ENCODE assay signal across 9 mouse cellular contexts in genomic region chr14:115467960-115468359, GRCm38 (mm10).
DNase-seq lines count a peak whose midpoint lies in the region; ATAC-seq and TF ChIP-seq lines count a peak whose summit lies in the region.
"Had no signal": no experiment of that assay in that cellular context is flagged by ENCODE, and none has a peak within 500 bp of the region (broad histone marks: within the 10 kb centered on the region; RNA-seq: fewer than 3 reads in every experiment).

No protein-coding gene starts in this region.

- no peaks in the 10 kb centered on the region for H3K36me3 ChIP-seq in kidney, adult 2 months (ENCODE audit: control insufficient read depth, insufficient read depth, low read length)
- H3K36me3 ChIP-seq in liver, embryonic 12.5 days: no peaks in the 10 kb centered on the region

- WGBS in kidney, adult 2 months: 51% methylated on average over 5 of the region's 5 CpGs
- WGBS in liver, embryonic 12.5 days (ENCODE audit: insufficient replicate concordance): 53% methylated on average over 5 of the region's 5 CpGs

- no peak for TF ChIP-seq CTCF in kidney, adult 2 months (conservative IDR thresholded peaks at IDR 0.05; ENCODE audit: insufficient read depth, insufficient read length, low read depth, low read length)

- no peaks in the 10 kb centered on the region for H3K4me1 ChIP-seq in kidney, adult 2 months (ENCODE audit: control insufficient read depth, insufficient read depth, low read length)
- no peaks in the 10 kb centered on the region for H3K4me1 ChIP-seq in liver, embryonic 12.5 days

- TF ChIP-seq POLR2A in kidney, adult 2 months (IDR thresholded peaks at IDR 0.05; ENCODE audit: low read depth, low read length): no peak

- peak; percentile 21 to 33 for DNase-seq in kidney, postnatal 4 days
- DNase-seq in kidney, adult 2 months: no peak
- DNase-seq in 3T3-L1 (ENCODE audit: low read depth, low spot score) (peak; percentile 9), A20 (ENCODE audit: low read depth, low spot score) (peak; percentile 15)
- peak; percentile 35 for DNase-seq in forelimb bud, embryonic 11.5 days (ENCODE audit: low read depth, low spot score)
- DNase-seq in urinary bladder, postnatal 25 days (ENCODE audit: low spot score): no peak
- DNase-seq: cerebellum, adult 18-20 months; left cerebral cortex, postnatal 4 days had no signal

- no peak overlapping the region for H3K27ac ChIP-seq in kidney, adult 2 months (ENCODE audit: insufficient read depth, low read depth, low read length)
- H3K27ac ChIP-seq in liver, embryonic 12.5 days: no peak overlapping the region

- H3K9me3 ChIP-seq in liver, embryonic 12.5 days (replicated peaks): no peaks in the 10 kb centered on the region

- no peak overlapping the region for H3K9ac ChIP-seq in liver, embryonic 12.5 days

- no peak overlapping the region for H3K4me2 ChIP-seq in liver, embryonic 12.5 days

- ATAC-seq in liver, embryonic 12.5 days: no peak

- no peak overlapping the region for H3K4me3 ChIP-seq in kidney, adult 2 months (ENCODE audit: insufficient read depth, low read depth, low read length)
- H3K4me3 ChIP-seq in liver, embryonic 12.5 days: no peak overlapping the region

- no peaks in the 10 kb centered on the region for H3K27me3 ChIP-seq in kidney, adult 2 months (replicated peaks; ENCODE audit: control insufficient read depth, insufficient read depth, low read length)
- H3K27me3 ChIP-seq in liver, embryonic 12.5 days (replicated peaks): no peaks in the 10 kb centered on the region

Comparison
In these comparisons a context has a peak if more than half of its experiments do, and no peak if none do; other contexts are left out.
1. DNase-seq: peak in kidney, postnatal 4 days (2 of 2), 3T3-L1 (single experiment), A20 (single experiment) and forelimb bud, embryonic 11.5 days (single experiment); none in kidney, adult 2 months (single experiment) and urinary bladder, postnatal 25 days (single experiment).